Mouse (Mus musculus): Measurements from ENCODE around the gene Garem2. TPM values are rescaled to one million over a fixed set of nuclear protein-coding genes. Genes with fewer than 3 reads are reported as not detected.

The Garem2 gene
- total RNA-seq (2023) = not detected

DNA sequence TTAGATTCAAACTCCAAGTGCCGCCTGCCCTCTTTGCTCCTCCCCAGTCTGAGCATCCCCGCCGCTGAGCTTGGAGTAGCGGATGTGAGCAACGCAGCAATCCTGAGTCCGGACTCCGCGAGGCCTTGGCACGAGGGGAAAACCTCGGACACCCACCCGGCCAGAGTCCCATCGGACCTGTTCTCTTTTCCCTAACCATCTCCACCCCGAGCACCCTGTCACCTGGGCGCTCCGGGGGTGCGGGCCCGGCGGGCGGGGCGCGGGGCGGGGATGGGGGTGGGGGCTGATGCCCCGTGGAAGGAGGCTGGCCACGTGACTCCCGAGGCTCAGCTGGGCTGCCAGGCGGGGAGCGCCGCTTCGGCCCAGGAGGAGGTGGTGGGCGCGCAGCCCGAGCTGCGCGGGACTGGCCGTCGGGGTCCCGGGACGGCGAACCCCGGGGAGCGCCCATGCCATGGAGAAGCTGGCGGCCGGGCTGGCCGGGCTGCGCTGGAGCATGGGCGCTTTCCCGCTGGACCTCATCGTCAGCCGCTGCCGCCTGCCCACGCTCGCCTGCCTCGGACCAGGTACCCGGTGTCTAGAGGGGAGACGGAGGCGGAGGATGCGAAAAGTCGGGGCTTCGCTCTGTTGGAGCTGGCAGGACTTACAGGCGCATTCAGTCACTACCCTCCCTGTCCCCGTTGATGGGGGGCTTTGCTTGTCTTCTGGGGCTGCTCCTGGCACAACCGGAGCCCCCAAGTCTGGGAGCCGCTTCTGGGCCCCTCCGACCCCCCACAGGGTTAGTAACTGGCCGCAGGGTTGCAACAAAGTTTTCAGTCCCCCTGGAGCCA, at the start of gene Garem2:
Garem2 (plus strand) TSS at position 321 of the 827 bp plus-strand sequence.

DNA sequence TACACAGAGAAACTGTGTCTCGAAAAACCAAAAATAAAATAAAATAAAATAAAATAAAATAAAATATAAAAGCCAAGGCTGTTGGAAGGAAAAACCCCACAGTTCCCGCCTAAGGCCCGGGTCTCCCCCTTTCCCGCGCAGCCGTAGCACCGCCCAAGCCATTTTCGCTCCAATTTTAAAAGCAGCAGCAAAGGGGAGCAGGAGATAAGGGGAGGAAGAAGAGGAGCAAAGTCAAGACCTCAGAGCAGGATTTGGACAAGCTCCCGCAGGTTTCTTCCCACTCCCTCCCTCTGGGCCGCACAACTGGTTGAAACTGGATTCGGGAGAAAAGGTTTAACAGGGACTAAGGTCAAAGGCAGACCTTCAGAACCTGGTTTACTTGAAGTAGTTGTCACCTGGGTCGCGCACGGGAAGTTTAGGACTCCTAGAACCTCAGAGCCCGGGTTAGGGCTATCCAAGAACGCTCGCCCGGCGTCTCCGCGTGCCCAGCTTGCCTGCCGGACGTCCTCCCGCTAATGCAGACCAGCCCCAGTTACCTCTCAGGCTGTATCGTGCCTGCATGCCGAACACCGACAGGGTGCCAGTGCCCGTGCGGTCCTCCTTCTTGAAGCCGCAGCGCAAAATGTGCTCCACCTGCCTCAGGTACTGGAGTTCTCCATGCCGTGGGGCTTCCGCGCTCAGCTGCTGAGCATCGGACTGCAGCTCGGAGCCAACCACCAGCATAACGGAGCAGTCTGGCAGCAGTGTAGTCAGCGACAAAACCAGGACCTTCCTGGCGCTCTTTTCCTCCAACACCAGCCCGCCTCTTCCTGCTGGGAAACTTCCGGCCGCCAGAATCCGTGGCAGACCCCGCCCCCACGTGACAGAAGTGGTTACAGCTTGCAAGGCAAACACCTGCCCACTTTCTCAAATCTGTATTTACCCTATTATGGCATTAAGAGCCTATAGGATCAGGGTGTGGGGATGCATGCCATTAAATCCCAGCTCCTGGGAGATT, 31.8 kb upstream of the Garem2 start, which contains the start of gene Tyms:
Tyms (minus strand) TSS at position 793 of the 997 bp plus-strand sequence.

DNA sequence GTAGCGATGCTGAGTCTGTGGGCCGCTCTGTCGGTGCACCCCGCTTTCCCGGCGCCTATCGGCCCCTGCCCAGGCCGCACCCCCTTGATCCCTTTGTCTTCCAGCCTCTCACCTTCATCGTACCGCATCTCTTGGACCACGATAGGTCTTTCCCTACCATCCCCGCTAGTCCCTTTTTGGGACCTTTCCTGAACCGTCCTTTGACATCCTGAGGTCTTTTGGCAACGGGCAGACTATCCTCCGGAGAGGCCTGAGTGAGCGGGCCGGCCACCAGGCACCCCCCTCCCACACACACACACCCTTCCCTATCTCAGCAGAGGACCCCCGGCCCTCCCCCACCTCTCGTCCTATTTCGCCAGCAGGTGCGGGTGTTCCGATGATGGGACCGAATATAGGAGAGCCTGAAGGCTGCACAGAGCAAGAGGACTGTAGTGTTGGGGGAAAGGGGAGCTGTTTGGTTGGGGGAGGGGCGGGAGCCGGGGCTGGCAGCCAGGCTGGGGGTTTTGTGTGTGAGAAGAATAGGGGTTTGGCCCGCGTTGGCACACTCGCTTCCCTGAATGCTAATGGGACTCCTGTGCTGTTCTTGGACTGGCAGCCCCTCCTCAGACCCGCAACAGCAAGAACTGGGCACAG, 823 bp downstream of the Garem2 start, which contains the start of gene 3110082J24Rik:
3110082J24Rik (minus strand) TSS at position 419 of the 633 bp plus-strand sequence.

DNA sequence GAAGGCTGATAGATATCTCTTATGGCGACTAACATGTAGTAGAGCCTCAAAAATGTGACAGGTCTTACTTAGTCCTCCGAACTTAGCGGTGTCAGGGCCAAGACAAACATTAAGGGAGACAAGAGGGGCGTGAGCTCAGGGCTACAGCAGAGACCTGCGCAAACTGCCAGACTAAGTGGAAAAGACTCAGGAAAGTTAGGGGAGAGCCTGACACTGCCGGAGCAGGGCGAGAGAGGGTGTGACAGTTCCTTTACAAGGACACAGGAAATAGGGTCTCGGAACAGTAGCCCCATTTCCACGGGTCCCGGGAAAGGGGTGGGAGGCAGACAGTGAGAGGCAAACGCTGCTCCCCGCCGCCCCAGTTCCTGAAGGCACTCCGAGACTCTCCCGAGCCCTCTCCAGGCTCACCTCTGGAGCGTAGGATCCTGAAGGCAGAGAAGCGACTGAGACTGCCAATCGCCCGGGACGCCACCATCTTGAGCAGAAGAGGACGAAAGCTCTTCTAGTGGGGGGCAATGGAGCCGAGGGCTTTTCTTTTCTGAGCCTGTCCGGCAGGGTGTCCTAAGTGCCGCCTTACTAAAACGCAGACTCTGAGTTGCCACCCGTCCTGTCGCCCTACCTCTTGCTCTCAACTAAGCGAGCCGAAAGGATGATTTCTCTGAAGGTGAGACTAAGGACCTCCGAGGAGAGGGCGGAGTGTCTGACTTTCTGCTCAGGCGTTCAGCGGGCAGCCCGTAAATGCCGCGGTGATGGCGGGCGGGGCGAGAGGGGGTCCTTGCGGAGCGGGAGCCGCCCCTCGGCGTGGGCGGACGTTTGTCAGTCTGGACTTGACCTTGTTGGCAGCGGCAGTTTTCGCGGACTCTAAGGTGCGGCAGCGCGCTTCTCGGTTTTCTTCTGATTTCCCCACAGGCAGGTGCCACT, 49.8 kb downstream of the Garem2 start, which contains the start of the genes Hadha and Hadhb:
Hadha (minus strand) TSS at position 689 of the 921 bp plus-strand sequence.
Hadhb (plus strand) TSS at position 775 of the 921 bp plus-strand sequence.

Other genes starting within 250 kb of the Garem2 start
- 1 to 10 TPM; 2.6 to 3.0 TPM for gene Il6, start 92.0 kb upstream of the Garem2 start, total RNA-seq (2023)
- gene Tyms, start 31.5 kb upstream of the Garem2 start, total RNA-seq (2023) = 1 to 10 TPM; 2.0 to 2.3 TPM
- not detected for gene 3110082J24Rik, start 925 bp downstream of the Garem2 start, total RNA-seq (2023)
- gene Hadha, start 50.0 kb downstream of the Garem2 start, total RNA-seq (2023) = 10 to 100 TPM; 81.3 to 83.3 TPM
- gene Hadhb, start 50.1 kb downstream of the Garem2 start, total RNA-seq (2023) = 10 to 100 TPM; 73.6 to 74.6 TPM
- not detected for gene Adgrf3, start 100.6 kb downstream of the Garem2 start, total RNA-seq (2023)
- gene Selenoi, start 127.4 kb downstream of the Garem2 start, total RNA-seq (2023) = 10 to 100 TPM; 13.8 to 17.3 TPM
- gene Drc1, start 176.2 kb downstream of the Garem2 start, total RNA-seq (2023) = not detected

All from monocyte, adult 59 days (primary cell).